Mouse (Mus musculus) myocyte (in vitro differentiated cells): ENCODE measurements around the gene Fam19a5.

Experiments used
- CEBPB ChIP-seq: IDR thresholded peaks from 2 replicates; pipeline ENCODE4 v1.6.1; 2011; ENCODE audit warnings: mild to moderate bottlenecking, moderate library complexity; ENCODE audit not compliant: poor library complexity, insufficient read depth, severe bottlenecking
- MAX ChIP-seq: IDR thresholded peaks from one replicate; pipeline ENCODE4 v1.6.1; 2011; ENCODE audit warnings: low read depth, mild to moderate bottlenecking, control low read depth
- MYOG ChIP-seq, 3 experiments: IDR thresholded peaks; one replicate each; pipeline ENCODE4 v1.6.1; 2011; ENCODE audit warnings: control low read depth in 2 of 3, low read depth in 2 of 3, mild to moderate bottlenecking in 2 of 3; ENCODE audit not compliant: insufficient read length in 2 of 3, control insufficient read depth in 1 of 3, insufficient read depth in 1 of 3
- POLR2A ChIP-seq: IDR thresholded peaks from one replicate; pipeline ENCODE4 v1.6.1; 2011; ENCODE audit warnings: low read depth, mild to moderate bottlenecking, control low read depth, moderate library complexity; ENCODE audit not compliant: insufficient read length
- TCF12 ChIP-seq: IDR thresholded peaks from one replicate; pipeline ENCODE4 v1.6.1; 2011; ENCODE audit warnings: mild to moderate bottlenecking, control low read depth; ENCODE audit not compliant: poor library complexity, insufficient read depth, severe bottlenecking
- USF1 ChIP-seq: IDR thresholded peaks from one replicate; pipeline ENCODE4 v1.6.1; 2011; ENCODE audit warnings: low read depth, mild to moderate bottlenecking, control low read depth, moderate library complexity

DNA sequence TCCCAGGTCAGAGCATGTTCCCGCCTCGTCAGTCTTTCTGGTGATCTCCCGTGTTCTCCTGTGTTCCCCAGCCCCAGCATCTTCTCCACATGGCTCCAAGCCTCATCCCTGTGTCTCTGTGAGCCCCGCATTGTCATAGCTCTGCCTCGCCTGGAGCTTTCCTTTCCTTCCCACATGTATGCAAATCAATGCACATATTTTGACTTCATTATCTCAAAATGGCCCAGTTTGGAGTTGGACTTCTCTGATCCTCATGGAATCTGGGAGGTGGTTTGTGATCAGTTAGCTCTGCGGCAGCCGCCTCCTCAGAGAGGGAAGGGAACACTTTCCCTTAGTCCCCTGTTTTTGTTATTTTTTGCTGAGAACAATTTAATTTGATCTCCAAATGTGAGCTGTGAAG, 117.9 kb downstream of the Fam19a5 start:
- no peak for TF ChIP-seq POLR2A
- no peak for TF ChIP-seq USF1
- TF ChIP-seq MYOG (IDR thresholded peaks at IDR 0.05; ENCODE audit: control insufficient read depth in 1 of 3, insufficient read depth in 1 of 3, insufficient read length in 2 of 3, low read depth in 2 of 3) = no peak
- TF ChIP-seq CEBPB = no peak
- no peak for TF ChIP-seq TCF12
- no peak for TF ChIP-seq MAX
